Mouse (Mus musculus): ENCODE data around the gene Ptar1.

DNA sequence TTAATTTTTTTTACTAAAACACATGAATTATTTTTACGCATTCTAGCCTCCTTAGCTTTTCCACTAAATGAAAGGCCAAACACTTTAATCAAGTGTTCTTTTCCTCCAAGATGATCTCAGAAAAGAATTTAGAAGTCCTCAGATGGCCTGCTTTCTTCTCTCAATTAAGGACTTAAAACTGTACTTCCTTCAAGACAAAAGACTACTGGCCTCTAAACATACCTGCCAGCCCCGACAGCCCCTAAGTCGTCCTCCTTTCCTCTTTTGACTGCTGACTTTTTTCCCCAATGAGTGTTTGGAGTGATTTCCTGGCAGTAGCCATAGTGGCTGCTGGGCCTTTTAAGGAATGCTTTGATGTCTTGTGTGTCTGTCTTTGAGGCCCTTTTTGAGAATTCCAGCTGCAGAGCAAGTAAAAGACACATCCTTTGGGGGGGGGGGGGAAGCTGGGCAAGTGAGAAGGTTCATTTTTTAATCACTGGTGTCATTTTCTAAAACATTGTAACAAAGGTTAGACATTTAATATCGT, 1.3 kb downstream of the Ptar1 start:
- TF ChIP-seq CTCF (IDR thresholded peaks at IDR 0.05; ENCODE audit: low read depth) (no peak), EP300 (optimal IDR thresholded peaks at IDR 0.05) (no peak)

Measured in stomach, postnatal 0 days (tissue).